Mouse (Mus musculus): ENCODE results near the gene Ggt7.

DNA sequence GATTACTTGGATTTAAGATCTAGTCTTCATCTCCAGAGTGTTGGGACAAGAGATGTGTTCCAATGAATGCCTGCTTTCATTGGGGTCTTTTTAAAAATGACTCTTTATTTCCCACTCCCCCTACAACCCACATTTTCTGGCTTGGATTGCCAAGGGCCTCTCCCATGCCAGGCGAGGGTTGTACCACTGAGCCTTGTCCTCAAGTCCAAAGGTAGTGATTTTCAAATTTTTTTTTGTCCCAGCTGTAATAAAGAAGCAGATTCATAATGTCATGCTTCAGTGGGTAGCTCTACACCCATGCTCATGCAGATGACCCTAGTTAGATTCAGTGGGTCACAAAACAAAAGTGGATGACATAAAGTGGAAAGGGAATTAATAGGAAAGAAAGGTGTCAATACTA is 28.9 kb upstream of the Ggt7 start:
- TF ChIP-seq CTCF (conservative IDR thresholded peaks at IDR 0.05; ENCODE audit: low read length) (no peak), POU5F1 (IDR thresholded peaks at IDR 0.05; ENCODE audit: borderline replicate concordance, low read length) (no peak)
